Mouse (Mus musculus): Measurements from ENCODE around the gene Cd68. TPM values are rescaled to one million over a fixed set of nuclear protein-coding genes. Genes with fewer than 3 reads are reported as not detected.

Gene Cd68
- total RNA-seq, 2 experiments from 2014 or later = 8.4 to 11.5 TPM

GRCm38 (mm10) chr11:69695361-69696181 lies 29.6 kb upstream of the Cd68 start, which contains the start of the genes Tnfsf12 and Tnfsfm13:
Gene Tnfsf12 (minus strand): TSS chr11:69695849.
Gene Tnfsfm13 (minus strand): TSS chr11:69696098.
- peak; percentile 49 to 61 for DNase-seq (ENCODE audit: low spot score in 2 of 2)

- no peak for DNase-seq (ENCODE audit: low spot score in 2 of 2)
Measured at GRCm38 (mm10) chr11:69695046-69695360, 29.1 kb upstream of the Cd68 start.

- no peak for DNase-seq (ENCODE audit: low spot score in 2 of 2)
Measured at GRCm38 (mm10) chr11:69693421-69693965, 27.5 kb upstream of the Cd68 start.

- DNase-seq (ENCODE audit: low spot score in 2 of 2) = no peak
Measured at GRCm38 (mm10) chr11:69692863-69693262, 26.9 kb upstream of the Cd68 start.

- DNase-seq (ENCODE audit: low spot score in 2 of 2) = no peak
Measured at GRCm38 (mm10) chr11:69692196-69692811, 26.4 kb upstream of the Cd68 start.

DNA sequence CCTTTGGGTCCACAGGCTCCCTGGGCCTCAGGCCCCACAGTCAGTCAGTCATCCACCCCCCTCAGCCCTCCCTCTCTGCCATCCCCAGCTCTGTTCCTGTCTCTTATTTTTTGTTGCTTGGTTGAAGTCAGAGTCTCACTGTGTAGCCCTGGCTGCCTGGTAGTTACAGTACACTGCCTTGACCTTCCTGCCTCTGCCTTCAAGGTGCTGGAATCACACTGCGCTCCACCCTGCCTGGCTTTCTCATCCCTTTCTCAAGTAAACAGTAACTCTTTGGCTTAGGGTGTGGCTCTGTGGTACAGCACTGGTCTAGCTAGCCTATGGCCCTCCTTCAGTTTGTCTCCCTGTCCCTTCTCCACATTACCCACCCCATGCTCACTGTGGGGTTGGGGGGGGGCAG lies 23.9 kb upstream of the Cd68 start:
- no peak for DNase-seq (ENCODE audit: low spot score in 2 of 2)

GRCm38 (mm10) chr11:69687061-69687460 lies 21.1 kb upstream of the Cd68 start:
- DNase-seq (ENCODE audit: low spot score in 2 of 2) = no peak

DNA sequence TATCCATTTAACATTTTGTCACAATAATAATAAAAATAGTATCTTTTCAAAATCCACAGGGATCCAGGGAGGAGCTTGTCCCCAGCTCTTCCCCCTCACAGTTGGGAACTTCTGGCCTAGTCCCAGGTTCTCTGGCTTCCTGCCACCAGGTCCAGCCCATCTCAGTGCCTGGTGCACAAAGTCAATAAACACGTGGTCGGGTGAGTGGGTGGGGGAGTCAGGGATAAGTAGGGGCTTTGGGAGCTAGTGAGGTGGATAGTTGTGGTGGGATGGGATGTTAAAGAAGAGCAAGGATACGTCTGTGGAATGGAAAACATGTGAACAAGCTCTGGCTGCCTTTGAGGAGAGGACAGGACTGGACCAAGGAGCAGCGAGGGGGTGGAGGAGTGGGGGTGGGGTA lies 20.4 kb upstream of the Cd68 start:
- DNase-seq (ENCODE audit: low spot score in 2 of 2) = peak in 1 of 2 experiments; percentile 71

GRCm38 (mm10) chr11:69685526-69686148 lies 19.7 kb upstream of the Cd68 start, which contains the start of gene Tnfsf13:
Gene Tnfsf13 (minus strand): TSS chr11:69685784.
- peak in 1 of 2 experiments; percentile 59 for DNase-seq (ENCODE audit: low spot score in 2 of 2)

DNA sequence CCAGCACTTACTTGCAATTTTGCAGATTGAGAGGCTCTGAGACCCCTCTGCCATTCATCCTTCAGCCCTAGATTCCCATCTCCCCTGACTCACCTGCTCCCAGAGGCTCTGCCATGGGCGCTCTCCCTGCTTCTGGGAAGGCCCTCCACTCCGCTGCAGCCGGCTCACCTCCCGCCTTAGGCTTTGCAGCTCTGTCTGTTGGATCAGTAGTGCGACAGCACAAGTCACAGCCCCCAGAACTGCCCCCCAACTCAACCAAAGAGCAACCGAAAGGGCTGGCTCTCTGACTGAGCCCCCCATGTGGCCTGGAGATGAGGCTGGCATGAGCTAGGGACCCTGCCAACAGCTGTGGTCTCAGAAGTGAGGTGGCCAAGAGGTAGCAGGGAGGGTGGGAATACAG lies 19.0 kb upstream of the Cd68 start:
- no peak for DNase-seq (ENCODE audit: low spot score in 2 of 2)

GRCm38 (mm10) chr11:69684128-69684745 lies 18.3 kb upstream of the Cd68 start:
- DNase-seq (ENCODE audit: low spot score in 2 of 2) = no peak

GRCm38 (mm10) chr11:69683576-69683975 lies 17.6 kb upstream of the Cd68 start:
- no peak for DNase-seq (ENCODE audit: low spot score in 2 of 2)

- peak; percentile 96 to 97 for DNase-seq (ENCODE audit: low spot score in 2 of 2)
Measured at GRCm38 (mm10) chr11:69682840-69683533, 17.0 kb upstream of the Cd68 start.

- no peak for DNase-seq (ENCODE audit: low spot score in 2 of 2)
Measured at GRCm38 (mm10) chr11:69682209-69682839, 16.4 kb upstream of the Cd68 start.

DNA sequence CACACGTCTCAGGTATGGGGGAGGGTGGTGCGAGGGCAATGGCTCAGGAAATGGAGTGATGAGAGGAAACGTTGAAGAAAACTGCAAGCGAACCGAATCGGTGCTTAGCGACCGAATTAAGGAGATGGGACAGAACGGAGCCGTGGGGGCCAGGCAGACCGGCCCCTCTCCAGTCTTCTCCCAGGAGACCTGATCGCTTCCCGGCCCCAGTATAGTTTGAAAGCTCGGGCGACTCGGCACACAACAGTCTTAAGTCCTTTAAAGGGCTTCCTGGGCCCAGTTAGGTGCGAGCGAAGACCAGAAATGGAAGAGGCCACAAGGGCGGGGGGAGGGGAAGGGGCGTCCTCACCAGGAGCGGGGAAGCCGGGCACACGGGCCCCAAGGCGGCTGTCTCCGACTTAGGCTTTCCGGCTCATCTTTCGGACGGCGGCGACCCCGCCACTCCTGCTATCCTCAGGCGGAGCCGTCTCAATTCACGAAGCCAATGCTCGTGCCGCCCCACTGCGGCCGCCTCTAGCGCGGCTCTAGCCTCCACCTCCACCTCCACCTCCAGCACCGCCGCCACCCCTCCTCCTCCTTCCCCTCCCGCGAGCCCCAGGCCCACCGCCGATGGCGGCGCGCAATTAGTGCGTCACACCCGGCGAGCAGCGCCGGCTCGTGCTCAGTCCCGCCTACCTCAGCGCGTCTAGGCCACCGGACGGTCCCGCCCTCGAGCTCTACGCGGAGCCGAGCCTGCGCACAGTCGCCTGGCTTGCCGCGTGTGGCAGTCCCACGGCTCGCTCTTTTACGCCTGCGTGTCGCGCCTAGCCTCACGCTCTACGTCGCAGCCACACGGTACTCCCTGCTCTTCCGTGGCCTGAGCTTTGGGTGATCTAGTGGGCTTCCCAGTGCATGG lies 15.6 kb upstream of the Cd68 start, which contains the start of gene Senp3:
TSS of gene Senp3 (minus strand) at position 771 of the 895 bp plus-strand sequence.
- peak; percentile 96 to 97 for DNase-seq (ENCODE audit: low spot score in 2 of 2)

GRCm38 (mm10) chr11:69680136-69680855 lies 14.3 kb upstream of the Cd68 start:
- no peak for DNase-seq (ENCODE audit: low spot score in 2 of 2)

DNA sequence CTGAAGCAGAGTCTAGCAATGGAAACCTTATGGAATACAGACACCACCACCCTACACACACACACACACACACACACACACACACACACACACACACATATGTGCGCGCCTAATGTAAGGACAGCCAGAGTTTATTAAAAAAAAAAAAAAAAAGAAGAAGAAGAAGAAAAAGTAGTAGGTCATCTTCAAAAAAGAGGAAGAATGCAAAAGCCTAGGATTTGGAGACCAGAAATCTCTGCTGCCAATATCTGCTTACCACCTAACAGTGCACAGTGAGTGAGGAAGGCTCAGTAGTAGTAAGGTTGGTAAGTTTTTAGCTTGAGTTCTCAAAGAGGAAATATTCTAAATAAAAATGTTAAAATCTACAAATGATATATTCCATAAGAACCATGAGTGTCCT lies 13.2 kb upstream of the Cd68 start:
- no peak for DNase-seq (ENCODE audit: low spot score in 2 of 2)

GRCm38 (mm10) chr11:69672211-69672706 lies 6.3 kb upstream of the Cd68 start, which contains the start of gene Eif4a1:
Gene Eif4a1 (minus strand): TSS chr11:69672423.
- DNase-seq (ENCODE audit: low spot score in 2 of 2) = peak; percentile 100

Measured in layer of hippocampus, postnatal 10 days (tissue).